In genomic region chr1:156990112-156990511, GRCm38 (mm10) we compare ENCODE assay signal across 9 mouse cellular contexts. TPM values are rescaled to one million over a fixed set of nuclear protein-coding genes. Genes with fewer than 3 reads are reported as not detected.
A peak's percentile ranks its signal among the peaks of the same experiment; 100 is the strongest.
DNase-seq lines count a peak whose midpoint lies in the region; ATAC-seq and TF ChIP-seq lines count a peak whose summit lies in the region.
"Had no signal": no experiment of that assay in that cellular context is flagged by ENCODE, and none has a peak within 500 bp of the region (broad histone marks: within the 10 kb centered on the region; RNA-seq: fewer than 3 reads in every experiment).

No protein-coding gene starts in this region.

- no peak for TF ChIP-seq CTCF in liver, postnatal 0 days (IDR thresholded peaks at IDR 0.05; ENCODE audit: low read depth)

- no peak overlapping the region for H3K9ac ChIP-seq in forebrain, embryonic 12.5 days
- no peak overlapping the region for H3K9ac ChIP-seq in liver, postnatal 0 days (replicated peaks)
- H3K9ac ChIP-seq: heart, embryonic 13.5 days had no signal

- no peak for TF ChIP-seq EP300 in liver, postnatal 0 days (IDR thresholded peaks at IDR 0.05; ENCODE audit: low read depth)

- H3K4me2 ChIP-seq in forebrain, embryonic 12.5 days, result no peak overlapping the region; the same call in 1 of the 2 replicates
- H3K4me2 ChIP-seq in liver, postnatal 0 days (ENCODE audit: low read depth, low read length), result no peak overlapping the region
- H3K4me2 ChIP-seq: heart, embryonic 13.5 days had no signal

- peaks cover 31% of the 10 kb centered on the region for H3K4me1 ChIP-seq in forebrain, embryonic 12.5 days
- peaks cover 58% of the 10 kb centered on the region for H3K4me1 ChIP-seq in liver, postnatal 0 days (ENCODE audit: insufficient read depth)

- H3K36me3 ChIP-seq in forebrain, embryonic 12.5 days (replicated peaks), result no peaks in the 10 kb centered on the region
- H3K36me3 ChIP-seq in liver, postnatal 0 days (replicated peaks; ENCODE audit: insufficient read depth, low read length), result no peaks in the 10 kb centered on the region
- H3K36me3 ChIP-seq: heart, embryonic 13.5 days had no signal

- peak; percentile 51 for ATAC-seq in frontal cortex, adult (ENCODE audit: low TSS enrichment)
- ATAC-seq in forebrain, embryonic 12.5 days (ENCODE audit: low FRiP score), result peak; percentile 78
- peak; percentile 20; the same call in 1 of the 2 replicates for ATAC-seq in liver, postnatal 0 days
- no peak for ATAC-seq in activated CD4-positive, CD25-positive, alpha-beta regulatory T cell, adult 4 months

- WGBS in forebrain, embryonic 12.5 days, result 42% methylated on average over 9 of the region's 9 CpGs
- 47% methylated on average over 9 of the region's 9 CpGs for WGBS in liver, postnatal 0 days (ENCODE audit: insufficient replicate concordance)

- H3K27ac ChIP-seq in forebrain, embryonic 12.5 days, result peak overlapping the region; percentile 31; the same call in 1 of the 2 replicates
- H3K27ac ChIP-seq in liver, postnatal 0 days (ENCODE audit: low read depth), result peak overlapping the region; percentile 66; the same call in 1 of the 2 replicates
- H3K27ac ChIP-seq: heart, embryonic 13.5 days had no signal

- DNase-seq in frontal cortex, adult 2 months (ENCODE audit: extremely low spot score in 1 of 2, low spot score in 1 of 2), result no peak
- peak; percentile 52 for DNase-seq in liver, postnatal 0 days
- peak; percentile 69 to 73 for DNase-seq in spleen, adult 18-20 months
- no peak for DNase-seq in cerebellum, postnatal 25 days
- no peak for DNase-seq in heart, adult 8-10 months (ENCODE audit: low spot score)

- H3K4me3 ChIP-seq in forebrain, embryonic 12.5 days (replicated peaks), result no peak overlapping the region
- H3K4me3 ChIP-seq in liver, postnatal 0 days (ENCODE audit: low read depth, low read length), result no peak overlapping the region
- H3K4me3 ChIP-seq: heart, embryonic 13.5 days had no signal

- no peaks in the 10 kb centered on the region for H3K9me3 ChIP-seq in forebrain, embryonic 12.5 days
- H3K9me3 ChIP-seq in liver, postnatal 0 days (ENCODE audit: low read length), result no peaks in the 10 kb centered on the region
- H3K9me3 ChIP-seq: heart, embryonic 13.5 days had no signal

- H3K27me3 ChIP-seq in forebrain, embryonic 12.5 days, result no peaks in the 10 kb centered on the region
- no peaks in the 10 kb centered on the region for H3K27me3 ChIP-seq in liver, postnatal 0 days (ENCODE audit: insufficient read depth, low read length)
- H3K27me3 ChIP-seq: heart, embryonic 13.5 days had no signal

RNA-seq across cellular contexts. Expression of gene Ralgps2, which starts 50.7 kb away (rescaled TPM):
- 32.5 and 35.4 TPM in 2 replicates for polyA plus RNA-seq in frontal cortex, adult 2 months (2012; rRNA removed)
- 109 and 111 TPM in 2 replicates for polyA plus RNA-seq in forebrain, embryonic 12.5 days (2016; fragmentation: Nextera tagmentation; extraction: Ambion mirVana)
- polyA plus RNA-seq in liver, postnatal 0 days (2015; fragmentation: Nextera tagmentation; extraction: Ambion mirVana), result 25.6 and 26.4 TPM in 2 replicates
- 10 to 100 TPM; 26.6 to 41.1 TPM for polyA plus RNA-seq in activated CD4-positive, CD25-positive, alpha-beta regulatory T cell, adult 4 months (2017; shearing (Covaris generic))
- total RNA-seq in heart, adult 8-10 months (2022), result 10 to 100 TPM in 1 of 4 experiments, 1 to 10 TPM in 3; 6.4 to 11.8 (median 8.7) TPM

Comparison
In these comparisons a context has a peak if more than half of its experiments do, and no peak if none do; other contexts are left out.
1. DNase-seq: peak in liver, postnatal 0 days (single experiment) and spleen, adult 18-20 months (2 of 2); none in frontal cortex, adult 2 months (0 of 2), cerebellum, postnatal 25 days (0 of 2) and heart, adult 8-10 months (single experiment).